Mouse (Mus musculus) liver, adult 2 months (tissue): ENCODE measurements around the gene Serf2.

Experiments used
- CTCF ChIP-seq: fragments of 200-500 bp; IDR thresholded peaks from 2 replicates; pipeline ENCODE4 v1.5.1; 2011; ENCODE audit warnings: low read depth, low read length, control low read depth
- POLR2A ChIP-seq: fragments of 200-500 bp; IDR thresholded peaks from 2 replicates; pipeline ENCODE4 v1.6.1; 2011; ENCODE audit warnings: low read length, control low read depth; ENCODE audit not compliant: insufficient read depth; ENCODE audit errors: extremely low read depth

- TF ChIP-seq CTCF (no peak), POLR2A (no peak)
These were observed 4.8 kb upstream of the Serf2 start, which contains the start of gene Ell3 for GRCm38 (mm10) chr2:121444178-121444577.
